Mouse (Mus musculus): ENCODE results near the gene Gm4027. TPM values are rescaled to one million over a fixed set of nuclear protein-coding genes. Genes with fewer than 3 reads are reported as not detected.
"Not testable (repeated sequence)": the region's sequence is repeated elsewhere in the genome, so short reads cannot be mapped to it uniquely, and the experiment has no call there.

Gene Gm4027
- polyA plus RNA-seq (2014; fragmentation: Nextera tagmentation; extraction: Ambion mirVana) = not detected in 2 replicates

- H3K9ac ChIP-seq (ENCODE audit: low read depth, low read length); DNase-seq (ENCODE audit: low spot score); H3K36me3 ChIP-seq (ENCODE audit: control insufficient read depth, insufficient read depth, low read length); H3K9me3 ChIP-seq (ENCODE audit: control insufficient read depth, low read length); H3K4me2 ChIP-seq (replicated peaks; ENCODE audit: low read depth, low read length); H3K4me1 ChIP-seq (replicated peaks; ENCODE audit: control insufficient read depth, insufficient read depth, low read length); H3K4me3 ChIP-seq (ENCODE audit: low read depth, low read length); ATAC-seq (ENCODE audit: low FRiP score); H3K27ac ChIP-seq (ENCODE audit: low read depth, low read length); H3K27me3 ChIP-seq (ENCODE audit: control insufficient read depth, insufficient read depth, low read length): not testable (repeated sequence)
- 89% methylated on average over 5 of the region's 7 CpGs for WGBS
These were observed at the start of gene Gm4027 for GRCm38 (mm10) chr12:87618569-87618968. Gene Gm4027 (plus strand): TSS chr12:87618869.

DNA sequence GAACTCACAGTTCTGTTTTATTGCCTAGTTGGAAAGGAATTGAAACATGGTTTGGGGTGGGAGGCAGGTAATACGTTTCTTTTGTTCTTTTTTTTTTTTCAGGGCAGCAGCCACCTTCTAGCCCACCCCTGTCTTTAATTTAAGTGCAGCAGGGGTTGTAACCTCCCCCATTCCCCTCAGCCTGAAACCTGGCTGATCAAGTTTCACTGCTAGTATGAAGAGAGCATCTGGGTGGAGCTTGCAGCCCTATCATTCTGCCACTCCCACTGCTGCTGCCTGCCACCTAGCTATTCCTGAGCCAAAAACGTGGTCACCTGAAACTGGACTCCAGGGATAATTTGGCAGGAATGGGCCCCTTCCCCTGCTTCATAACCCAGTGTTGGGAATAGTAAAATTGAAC lies 17.3 kb upstream of the Gm4027 start:
- WGBS = 16% methylated on average over 2 of the region's 2 CpGs
- H3K27me3 ChIP-seq (ENCODE audit: control insufficient read depth, insufficient read depth, low read length); H3K4me3 ChIP-seq (ENCODE audit: low read depth, low read length); H3K4me1 ChIP-seq (replicated peaks; ENCODE audit: control insufficient read depth, insufficient read depth, low read length); ATAC-seq (ENCODE audit: low FRiP score); DNase-seq (ENCODE audit: low spot score); H3K9ac ChIP-seq (ENCODE audit: low read depth, low read length); H3K4me2 ChIP-seq (replicated peaks; ENCODE audit: low read depth, low read length); H3K36me3 ChIP-seq (ENCODE audit: control insufficient read depth, insufficient read depth, low read length); H3K27ac ChIP-seq (ENCODE audit: low read depth, low read length); H3K9me3 ChIP-seq (ENCODE audit: control insufficient read depth, low read length): not testable (repeated sequence)

DNA sequence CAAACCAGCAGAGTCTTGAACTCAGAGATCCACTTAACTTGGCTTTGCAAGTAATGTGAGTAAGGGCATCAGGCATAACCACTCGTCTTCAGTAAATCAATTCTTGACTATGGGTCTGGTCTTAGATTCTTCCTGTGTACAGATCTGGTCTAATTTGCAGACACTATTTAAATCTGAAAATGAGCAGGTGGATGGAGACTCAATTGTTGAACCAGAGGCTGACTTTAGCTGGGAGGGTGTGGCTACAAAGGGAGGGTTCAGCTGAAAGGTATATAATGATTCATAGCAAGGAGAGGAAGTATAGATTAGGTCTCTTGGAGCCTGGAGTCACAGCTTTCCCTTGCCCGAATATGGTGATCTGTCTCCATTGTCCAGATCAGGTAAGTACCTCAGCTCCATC lies 16.3 kb upstream of the Gm4027 start, which contains the start of gene Oog1:
Oog1 (plus strand) TSS at position 301 of the 400 bp plus-strand sequence.
- 71% methylated on average over 1 of the region's 2 CpGs for WGBS
- not testable (repeated sequence) for ATAC-seq (ENCODE audit: low FRiP score); H3K27me3 ChIP-seq (ENCODE audit: control insufficient read depth, insufficient read depth, low read length); DNase-seq (ENCODE audit: low spot score); H3K27ac ChIP-seq (ENCODE audit: low read depth, low read length); H3K4me2 ChIP-seq (replicated peaks; ENCODE audit: low read depth, low read length); H3K4me3 ChIP-seq (ENCODE audit: low read depth, low read length); H3K9me3 ChIP-seq (ENCODE audit: control insufficient read depth, low read length); H3K4me1 ChIP-seq (replicated peaks; ENCODE audit: control insufficient read depth, insufficient read depth, low read length); H3K9ac ChIP-seq (ENCODE audit: low read depth, low read length); H3K36me3 ChIP-seq (ENCODE audit: control insufficient read depth, insufficient read depth, low read length)

DNA sequence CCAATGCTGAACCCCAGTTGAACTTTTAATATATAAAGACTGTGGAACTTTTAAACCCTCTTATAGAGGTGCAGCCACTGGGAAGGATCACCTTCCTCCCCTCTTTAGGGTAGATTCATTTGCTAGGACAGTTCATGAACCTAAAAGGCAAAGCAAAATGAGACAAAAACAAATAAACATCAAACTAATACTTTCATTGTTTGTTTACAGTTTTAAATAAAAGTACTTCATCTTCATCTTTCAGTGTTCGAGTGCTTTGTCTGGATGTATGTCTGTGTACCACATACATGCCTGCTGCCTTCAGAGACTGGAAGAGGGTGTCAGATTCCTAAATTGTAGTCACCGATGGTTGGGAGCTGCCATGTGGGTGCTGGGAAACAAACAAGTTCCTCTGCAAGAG lies 25.9 kb downstream of the Gm4027 start, which contains the start of gene Gm16381:
Gm16381 (minus strand) TSS at position 101 of the 400 bp plus-strand sequence.
- ATAC-seq (ENCODE audit: low FRiP score); DNase-seq (ENCODE audit: low spot score): not testable (repeated sequence)
- WGBS = 76% methylated on average over 1 of the region's 2 CpGs

GRCm38 (mm10) chr12:87652916-87653703 lies 34.4 kb downstream of the Gm4027 start:
- H3K4me1 ChIP-seq (replicated peaks; ENCODE audit: control insufficient read depth, insufficient read depth, low read length); H3K9ac ChIP-seq (ENCODE audit: low read depth, low read length); H3K4me3 ChIP-seq (ENCODE audit: low read depth, low read length); H3K27me3 ChIP-seq (ENCODE audit: control insufficient read depth, insufficient read depth, low read length); H3K4me2 ChIP-seq (replicated peaks; ENCODE audit: low read depth, low read length); H3K9me3 ChIP-seq (ENCODE audit: control insufficient read depth, low read length); H3K27ac ChIP-seq (ENCODE audit: low read depth, low read length); DNase-seq (ENCODE audit: low spot score); H3K36me3 ChIP-seq (ENCODE audit: control insufficient read depth, insufficient read depth, low read length); ATAC-seq (ENCODE audit: low FRiP score): not testable (repeated sequence)
- 68% methylated on average over 2 of the region's 4 CpGs for WGBS

More for the DNA sequence above, 25.9 kb downstream of the Gm4027 start, which contains the start of gene Gm16381:
- H3K4me1 ChIP-seq (replicated peaks; ENCODE audit: control insufficient read depth, insufficient read depth, low read length); H3K4me2 ChIP-seq (replicated peaks; ENCODE audit: low read depth, low read length); H3K36me3 ChIP-seq (ENCODE audit: control insufficient read depth, insufficient read depth, low read length); H3K9ac ChIP-seq (ENCODE audit: low read depth, low read length); H3K27ac ChIP-seq (ENCODE audit: low read depth, low read length); H3K9me3 ChIP-seq (ENCODE audit: control insufficient read depth, low read length); H3K4me3 ChIP-seq (ENCODE audit: low read depth, low read length); H3K27me3 ChIP-seq (ENCODE audit: control insufficient read depth, insufficient read depth, low read length): not testable (repeated sequence)

Other genes with a start within 250 kb of the Gm4027 start
- 62.4 and 63.7 TPM in 2 replicates for gene Sptlc2, start 230.5 kb upstream of the Gm4027 start, polyA plus RNA-seq (2014; fragmentation: Nextera tagmentation; extraction: Ambion mirVana)
- gene Slirp, start 175.0 kb upstream of the Gm4027 start, polyA plus RNA-seq (2014; fragmentation: Nextera tagmentation; extraction: Ambion mirVana) = 277 and 302 TPM in 2 replicates
- gene Alkbh1, start 174.9 kb upstream of the Gm4027 start, polyA plus RNA-seq (2014; fragmentation: Nextera tagmentation; extraction: Ambion mirVana) = 43.5 and 56.0 TPM in 2 replicates
- gene Snw1, start 146.6 kb upstream of the Gm4027 start, polyA plus RNA-seq (2014; fragmentation: Nextera tagmentation; extraction: Ambion mirVana) = 156 and 160 TPM in 2 replicates
- not detected in 2 replicates for gene Gm5788, start 124.1 kb upstream of the Gm4027 start, polyA plus RNA-seq (2014; fragmentation: Nextera tagmentation; extraction: Ambion mirVana)
- gene Gm8300, start 104.6 kb upstream of the Gm4027 start, polyA plus RNA-seq (2014; fragmentation: Nextera tagmentation; extraction: Ambion mirVana) = not detected in 2 replicates
- gene Oog1, start 16.2 kb upstream of the Gm4027 start, polyA plus RNA-seq (2014; fragmentation: Nextera tagmentation; extraction: Ambion mirVana) = not detected in 2 replicates
- gene Gm16381, start 25.8 kb downstream of the Gm4027 start, polyA plus RNA-seq (2014; fragmentation: Nextera tagmentation; extraction: Ambion mirVana) = not detected in 2 replicates
- gene Gm21319, start 156.9 kb downstream of the Gm4027 start, polyA plus RNA-seq (2014; fragmentation: Nextera tagmentation; extraction: Ambion mirVana) = not detected in 2 replicates
- not detected in 2 replicates for gene Gm21936, start 176.6 kb downstream of the Gm4027 start, polyA plus RNA-seq (2014; fragmentation: Nextera tagmentation; extraction: Ambion mirVana)
- not detected in 2 replicates for gene BB287469, start 197.7 kb downstream of the Gm4027 start, polyA plus RNA-seq (2014; fragmentation: Nextera tagmentation; extraction: Ambion mirVana)
- not detected in 2 replicates for gene Gm2001, start 223.5 kb downstream of the Gm4027 start, polyA plus RNA-seq (2014; fragmentation: Nextera tagmentation; extraction: Ambion mirVana)